Mouse (Mus musculus): ENCODE measurements around the gene Nme8.

The Nme8 gene

GRCm38 (mm10) chr13:19697790-19698189 lies at the start of gene Nme8:
Nme8 (minus strand) TSS chr13:19697794.
- no peak for DNase-seq

GRCm38 (mm10) chr13:19745741-19746140 lies 48.1 kb upstream of the Nme8 start:
- no peak for DNase-seq

GRCm38 (mm10) chr13:19744536-19744935 lies 46.9 kb upstream of the Nme8 start:
- no peak for DNase-seq

DNA sequence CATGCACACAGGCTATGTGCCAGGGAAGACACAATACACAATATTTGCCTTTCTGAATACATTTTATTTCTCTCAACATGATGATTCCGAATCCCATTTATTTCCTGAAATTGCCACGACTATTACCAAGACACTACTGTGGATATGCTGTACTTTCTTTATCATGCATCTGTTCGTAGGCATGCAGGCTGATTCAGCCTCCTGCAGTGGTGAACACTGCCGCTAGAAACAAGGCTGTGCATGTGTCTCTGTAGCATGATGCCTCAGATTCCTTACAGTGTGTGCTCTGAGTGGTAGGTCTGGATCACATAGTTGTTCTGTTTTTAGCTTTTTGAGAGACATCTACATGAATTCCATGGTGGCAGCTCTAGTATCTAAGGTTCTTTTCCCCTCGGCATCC lies 37.0 kb upstream of the Nme8 start:
- DNase-seq, result no peak

DNA sequence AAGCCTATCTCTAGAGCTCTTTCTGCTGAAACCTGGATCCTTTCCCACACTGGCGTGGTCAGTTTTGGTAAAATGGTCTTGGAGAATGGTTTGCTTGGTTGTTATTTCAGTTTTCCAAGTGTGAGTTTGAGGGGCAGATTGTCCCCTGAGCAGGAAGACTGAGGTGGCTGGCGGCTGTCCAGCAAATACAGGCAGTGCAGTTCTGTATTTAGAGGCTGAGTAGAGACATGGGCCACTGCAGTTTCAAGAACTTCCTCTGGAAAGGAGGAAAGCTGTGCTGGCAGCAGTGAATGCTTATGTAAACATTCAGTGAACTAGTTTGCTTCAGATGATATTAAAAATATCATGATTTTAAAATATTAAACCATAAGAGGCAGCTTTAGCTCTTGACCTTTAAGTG lies 33.2 kb upstream of the Nme8 start:
- no peak for DNase-seq

- DNase-seq, result no peak
Measured at GRCm38 (mm10) chr13:19718954-19719353, 21.4 kb upstream of the Nme8 start.

GRCm38 (mm10) chr13:19717201-19717600 lies 19.6 kb upstream of the Nme8 start:
- no peak for DNase-seq

- no peak for DNase-seq
Measured at GRCm38 (mm10) chr13:19703806-19704205, 6.2 kb upstream of the Nme8 start.

DNA sequence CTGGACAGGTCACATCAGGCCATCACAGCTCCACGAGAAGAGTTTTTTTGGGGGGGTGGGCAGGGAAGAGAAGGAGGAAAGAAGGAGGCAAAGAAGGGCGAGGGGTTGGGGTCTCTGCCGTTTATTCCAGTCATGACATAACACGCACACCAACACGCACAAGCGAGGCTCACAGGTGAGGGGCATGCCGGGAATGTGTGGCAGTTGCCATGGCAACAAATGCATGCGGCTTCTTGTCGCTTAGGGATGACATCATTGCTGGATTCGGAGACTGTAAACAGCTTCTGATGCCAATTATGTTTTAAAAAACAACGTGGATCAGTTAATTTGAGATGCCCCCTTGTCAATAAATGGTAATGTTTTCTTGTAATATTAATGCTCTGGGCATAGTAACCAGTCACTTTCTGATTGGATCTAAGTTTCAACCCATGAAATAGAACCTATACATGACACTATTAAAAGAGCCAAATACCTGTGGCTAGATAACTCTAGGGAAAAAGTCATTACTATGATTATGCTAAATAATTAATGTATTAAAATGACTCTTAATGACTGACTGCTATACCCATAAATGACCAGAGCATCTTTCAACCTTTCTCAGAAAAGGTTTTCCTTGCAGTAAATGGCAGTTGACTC lies 4.0 kb upstream of the Nme8 start:
- no peak for DNase-seq

GRCm38 (mm10) chr13:19700733-19701442 lies 3.3 kb upstream of the Nme8 start:
- DNase-seq, result no peak

DNA sequence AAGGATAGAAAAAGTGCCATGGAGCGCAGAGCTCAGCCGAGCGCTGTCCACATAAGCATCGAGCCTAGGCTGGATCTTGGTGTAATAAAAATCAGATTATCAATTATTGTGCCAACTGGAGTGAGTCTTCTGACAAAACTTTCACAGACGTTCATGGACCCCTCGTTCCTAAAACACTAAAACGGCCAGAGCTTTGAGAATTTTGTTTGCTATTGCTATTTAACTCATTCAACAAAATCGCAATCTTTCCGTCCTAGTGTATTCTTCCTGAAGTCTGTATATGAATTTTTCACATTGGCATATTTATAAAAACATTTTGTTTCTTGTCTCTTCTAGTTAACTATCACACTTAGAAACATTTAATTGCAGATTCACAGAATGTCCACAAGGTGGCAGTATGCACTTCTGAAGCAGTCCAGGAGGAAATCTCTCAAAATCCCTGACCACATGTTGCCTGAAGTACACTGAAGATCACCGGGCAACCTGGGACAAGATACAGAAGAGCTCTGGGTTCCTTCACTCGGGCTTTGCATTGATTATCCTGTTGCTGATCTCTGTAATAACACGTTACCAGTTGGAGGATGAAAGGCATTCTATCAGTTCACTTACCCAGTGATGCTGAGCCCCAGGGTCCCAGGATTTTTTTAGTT lies 1.1 kb upstream of the Nme8 start:
- DNase-seq, result no peak

- no peak for DNase-seq
Measured at GRCm38 (mm10) chr13:19690417-19690816, 7.2 kb downstream of the Nme8 start.

DNA sequence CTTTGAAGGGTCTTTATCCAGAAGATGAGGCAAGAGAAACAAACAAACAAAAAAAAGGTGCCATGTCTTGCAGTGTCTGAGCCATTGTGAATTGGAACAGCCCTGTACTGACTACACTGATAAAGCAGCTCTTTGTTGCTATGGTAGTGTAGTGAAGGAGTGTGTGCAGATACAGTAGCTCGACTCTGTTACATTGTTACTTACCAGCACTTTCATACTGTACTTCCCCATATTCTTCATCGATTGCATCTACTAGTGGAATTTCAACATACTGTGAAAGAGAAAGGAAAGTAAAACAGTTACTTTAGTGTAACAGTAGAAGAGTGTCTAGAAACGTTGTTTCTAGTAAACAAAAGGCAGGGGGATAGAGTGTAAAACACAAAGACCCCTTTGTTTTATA lies 7.6 kb downstream of the Nme8 start:
- no peak for DNase-seq

DNA sequence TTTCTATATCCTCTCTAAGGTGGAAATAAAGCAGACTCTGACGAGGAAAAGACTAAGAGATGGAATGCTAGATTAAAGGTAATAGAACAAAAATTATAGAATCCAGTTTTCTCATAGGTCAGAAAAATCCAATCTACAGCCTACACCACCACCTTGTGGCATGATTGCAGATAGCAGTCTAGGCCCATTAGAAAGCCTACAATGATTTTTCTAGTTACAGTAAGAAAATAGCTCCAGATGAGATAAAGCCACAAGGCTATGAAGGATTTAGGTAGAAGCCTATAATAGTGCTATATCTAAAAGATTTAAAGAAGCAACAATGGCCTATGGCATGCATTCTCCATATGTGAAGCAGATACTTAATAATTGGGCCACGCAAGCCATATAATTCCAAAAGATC lies 13.6 kb downstream of the Nme8 start:
- DNase-seq, result no peak

- DNase-seq, result no peak
Measured at GRCm38 (mm10) chr13:19682879-19683640, 14.5 kb downstream of the Nme8 start.

DNA sequence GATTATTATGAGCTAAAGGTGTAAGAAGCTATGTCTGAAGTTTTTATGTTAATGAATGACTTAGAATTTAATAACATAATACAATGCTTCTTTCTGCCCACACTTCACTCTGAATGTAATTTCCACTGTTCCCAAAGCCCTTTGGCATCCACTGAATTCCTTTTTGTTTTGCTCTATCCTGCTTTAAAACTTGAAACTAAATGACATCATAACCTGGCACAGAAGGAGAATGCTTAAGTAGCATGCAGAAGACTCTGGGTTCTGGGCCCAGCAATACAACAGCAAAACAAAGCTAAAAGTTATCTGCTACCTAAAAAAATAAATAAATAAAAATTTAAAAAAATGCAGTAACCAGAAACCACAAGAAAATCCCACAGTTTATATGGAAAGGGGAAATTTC lies 23.0 kb downstream of the Nme8 start:
- no peak for DNase-seq

GRCm38 (mm10) chr13:19674025-19674424 lies 23.6 kb downstream of the Nme8 start:
- no peak for DNase-seq

- DNase-seq, result no peak
Measured at GRCm38 (mm10) chr13:19668355-19669140, 29.0 kb downstream of the Nme8 start.

GRCm38 (mm10) chr13:19652405-19652804 lies 45.2 kb downstream of the Nme8 start:
- DNase-seq, result no peak

DNA sequence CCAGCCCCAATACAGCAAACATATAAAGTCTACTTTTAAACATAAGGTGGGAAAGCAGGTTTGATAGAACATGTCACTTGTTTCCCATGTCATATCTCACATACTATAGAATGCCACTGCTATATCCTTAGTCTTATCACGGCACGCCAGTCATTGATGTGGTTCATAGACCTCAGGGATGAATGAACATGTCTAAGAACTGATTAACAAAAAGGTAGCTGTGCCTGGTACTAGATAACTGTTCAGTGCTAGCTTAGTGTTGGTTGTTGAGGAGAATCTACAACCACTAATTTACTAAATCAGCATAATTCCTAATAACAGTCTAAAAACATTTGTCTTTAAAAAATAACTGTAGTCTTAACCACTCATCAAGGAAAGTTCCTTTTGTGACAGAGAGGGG lies 47.8 kb downstream of the Nme8 start:
- DNase-seq, result no peak

- DNase-seq, result no peak
Measured at GRCm38 (mm10) chr13:19644225-19644624, 53.4 kb downstream of the Nme8 start.

DNA sequence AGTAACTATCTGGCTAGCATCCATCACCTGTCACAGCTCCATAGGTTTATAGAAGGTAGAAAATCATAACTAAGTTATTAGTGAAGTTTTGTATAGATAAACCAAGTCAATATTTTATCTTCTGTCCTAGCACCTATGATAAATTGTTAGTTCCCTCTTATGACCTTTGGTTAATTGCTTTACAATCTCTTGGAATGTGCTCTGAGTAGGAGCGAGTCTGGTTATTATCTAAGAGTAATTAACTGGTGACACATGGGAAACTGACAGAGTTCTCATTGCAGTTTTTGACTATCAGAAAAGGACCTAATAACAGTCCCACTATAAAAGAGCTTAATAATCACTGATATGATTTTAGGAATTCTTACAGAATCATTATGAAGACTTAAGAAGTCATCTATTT lies 54.1 kb downstream of the Nme8 start:
- no peak for DNase-seq
